In the genomic region with DNA sequence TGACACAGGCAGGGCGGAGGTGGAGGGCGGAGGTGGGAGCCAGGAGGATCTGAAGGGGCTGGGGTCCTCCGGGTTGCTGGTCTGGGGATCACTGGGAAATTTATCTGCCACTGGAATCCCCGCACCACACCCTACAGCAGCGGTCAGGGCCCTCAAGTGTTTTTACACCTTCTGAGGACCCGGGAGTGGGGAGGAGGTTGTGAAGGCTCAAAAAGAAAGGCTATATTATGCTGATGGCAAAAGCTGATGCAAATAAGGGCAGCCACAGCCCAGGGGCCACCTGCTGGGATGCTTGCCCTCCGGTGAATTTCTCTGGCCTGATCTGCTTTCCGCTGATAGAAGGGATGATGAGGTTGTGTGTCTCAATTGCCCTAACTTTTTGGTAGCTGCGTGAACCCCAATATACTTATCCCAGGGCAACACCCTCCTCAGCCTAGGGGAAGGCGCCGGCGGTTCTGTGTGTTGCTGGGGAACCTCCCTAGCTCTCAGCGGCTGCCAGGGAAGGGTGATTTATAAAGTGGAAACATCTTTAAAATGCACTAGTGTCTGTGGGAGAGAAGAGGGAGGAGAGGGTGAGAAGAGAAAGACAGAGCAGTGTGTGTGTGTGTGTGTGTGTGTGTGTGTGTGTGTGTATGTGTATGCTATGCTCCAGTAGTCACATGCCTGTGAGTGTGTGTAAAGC, we compare ENCODE assay signal across 18 mouse cellular contexts. TPM values are rescaled to one million over a fixed set of nuclear protein-coding genes. Genes with fewer than 3 reads are reported as not detected.
DNase-seq lines count a peak whose midpoint lies in the region; ATAC-seq lines count a peak whose summit lies in the region.
"Had no signal": no experiment of that assay in that cellular context is flagged by ENCODE, and none has a peak within 500 bp of the region (broad histone marks: within the 10 kb centered on the region; RNA-seq: fewer than 3 reads in every experiment).

No protein-coding gene starts in this region.

- ATAC-seq in heart, embryonic 16.5 days (replicated peaks; ENCODE audit: extremely low read depth, insufficient read depth, low FRiP score), result no peak
- ATAC-seq in limb, embryonic 15.5 days (ENCODE audit: insufficient number of reproducible peaks, low FRiP score, low TSS enrichment, low read depth), result no peak

- no peak overlapping the region for H3K27ac ChIP-seq in heart, embryonic 16.5 days (ENCODE audit: low read length)
- peak overlapping the region; percentile 55 for H3K27ac ChIP-seq in limb, embryonic 15.5 days
- H3K27ac ChIP-seq: embryonic facial prominence, embryonic 15.5 days; neural tube, embryonic 13.5 days had no signal

- 6% methylated on average over 13 of the region's 13 CpGs for WGBS in heart, embryonic 16.5 days
- WGBS in limb, embryonic 15.5 days, result 9% methylated on average over 13 of the region's 13 CpGs

- no peaks in the 10 kb centered on the region for H3K9me3 ChIP-seq in heart, embryonic 16.5 days (replicated peaks; ENCODE audit: control insufficient read depth, low read length)
- H3K9me3 ChIP-seq in limb, embryonic 15.5 days, result no peaks in the 10 kb centered on the region
- H3K9me3 ChIP-seq: embryonic facial prominence, embryonic 15.5 days; neural tube, embryonic 13.5 days had no signal

- intact Hi-C loops in heart, postnatal 10 days (cut with DNase I), result no loop called here

- H3K36me3 ChIP-seq in heart, embryonic 16.5 days (ENCODE audit: control insufficient read depth, insufficient read depth), result no peaks in the 10 kb centered on the region
- H3K36me3 ChIP-seq in limb, embryonic 15.5 days, result no peaks in the 10 kb centered on the region
- H3K36me3 ChIP-seq: embryonic facial prominence, embryonic 15.5 days; neural tube, embryonic 13.5 days had no signal

- no peak overlapping the region for H3K4me2 ChIP-seq in heart, embryonic 16.5 days (ENCODE audit: low read depth, low read length)
- H3K4me2 ChIP-seq in limb, embryonic 15.5 days, result peak overlapping the region; percentile 50
- H3K4me2 ChIP-seq: embryonic facial prominence, embryonic 15.5 days; neural tube, embryonic 13.5 days had no signal

- no peak for DNase-seq in heart, postnatal 10 days
- peak; percentile 47 for DNase-seq in R1 (ENCODE audit: low read depth, low spot score)
- DNase-seq in mesoderm, embryonic 11.5 days (ENCODE audit: low read depth, low spot score), result peak; percentile 21
- no peak for DNase-seq in Muller cell, postnatal 12 days (ENCODE audit: inconsistent ontology term)
- DNase-seq in kidney, postnatal 4 days, result no peak
- DNase-seq: cerebellum, adult 9-10 months; gastrocnemius, postnatal 36 days; kidney, adult 11 months; left cerebral cortex, postnatal 4 days; thymus, postnatal 4 days had no signal

- H3K4me3 ChIP-seq in heart, embryonic 16.5 days (ENCODE audit: low read length), result peak overlapping the region; percentile 1; the same call in 1 of the 2 replicates
- peak overlapping the region; percentile 44 for H3K4me3 ChIP-seq in limb, embryonic 15.5 days
- H3K4me3 ChIP-seq: embryonic facial prominence, embryonic 15.5 days; megakaryocyte, embryonic 14.5 days; neural tube, embryonic 13.5 days had no signal

- no peak overlapping the region for H3K9ac ChIP-seq in heart, embryonic 16.5 days (ENCODE audit: low read length)
- H3K9ac ChIP-seq in limb, embryonic 15.5 days, result peak overlapping the region; percentile 44
- H3K9ac ChIP-seq: embryonic facial prominence, embryonic 15.5 days; neural tube, embryonic 13.5 days had no signal

- peaks cover 84% of the 10 kb centered on the region for H3K27me3 ChIP-seq in heart, embryonic 16.5 days (ENCODE audit: control insufficient read depth, insufficient read depth, low read length)
- peaks cover 69% of the 10 kb centered on the region for H3K27me3 ChIP-seq in limb, embryonic 15.5 days

- H3K4me1 ChIP-seq in heart, embryonic 16.5 days (ENCODE audit: control insufficient read depth, insufficient read depth, low read length), result peaks cover 2% of the 10 kb centered on the region; the same call in 1 of the 2 replicates
- H3K4me1 ChIP-seq in limb, embryonic 15.5 days, result peaks cover 40% of the 10 kb centered on the region

RNA-seq across cellular contexts. Expression of a gene that starts 4.9 kb away (rescaled TPM):
- polyA plus RNA-seq in heart, embryonic 16.5 days (2015; fragmentation: Nextera tagmentation; extraction: Ambion mirVana), result 0.72 and 5.0 TPM in 2 replicates
- total RNA-seq in heart, postnatal 10 days (2021), result under 1 TPM in 1 of 2 experiments, not detected in 1; 0.32 TPM
- polyA plus RNA-seq in limb, embryonic 15.5 days (2015; fragmentation: Nextera tagmentation; extraction: Ambion mirVana), result 14.9 and 21.9 TPM in 2 replicates
- polyA plus RNA-seq: stomach, embryonic 14.5 days had no signal

RNA-seq across cellular contexts. Expression of a gene that starts 41.0 kb away (rescaled TPM):
- not detected in 2 replicates for polyA plus RNA-seq in heart, embryonic 16.5 days (2015; fragmentation: Nextera tagmentation; extraction: Ambion mirVana)
- total RNA-seq in heart, postnatal 10 days (2021), result not detected
- polyA plus RNA-seq in limb, embryonic 15.5 days (2015; fragmentation: Nextera tagmentation; extraction: Ambion mirVana), result not detected in 2 replicates
- total RNA-seq: gastrocnemius, postnatal 36 days; hematopoietic stem cell, adult 5-6 weeks; layer of hippocampus, adult 8-10 months; left cerebral cortex, postnatal 4 days had no signal
- polyA plus RNA-seq: neural tube, embryonic 13.5 days; stomach, embryonic 14.5 days had no signal

RNA-seq across cellular contexts. Expression of a gene that starts 58.8 kb away (rescaled TPM):
- 1.4 and 3.3 TPM in 2 replicates for polyA plus RNA-seq in heart, embryonic 16.5 days (2015; fragmentation: Nextera tagmentation; extraction: Ambion mirVana)
- total RNA-seq in heart, postnatal 10 days (2021), result 10 to 100 TPM; 17.3 to 18.4 TPM
- 3.4 and 4.1 TPM in 2 replicates for polyA plus RNA-seq in limb, embryonic 15.5 days (2015; fragmentation: Nextera tagmentation; extraction: Ambion mirVana)

Comparison
In these comparisons a context has a peak if more than half of its experiments do, and no peak if none do; other contexts are left out.
1. DNase-seq: peak in R1 (single experiment) and mesoderm, embryonic 11.5 days (single experiment); none in heart, postnatal 10 days (0 of 2), Muller cell, postnatal 12 days (single experiment) and kidney, postnatal 4 days (0 of 2).